Mouse (Mus musculus): ENCODE data around the gene Trir.

GRCm38 (mm10) chr8:85057367-85057766 is 30.7 kb downstream of the Trir start:
- no peak for TF ChIP-seq CTCF (IDR thresholded peaks at IDR 0.05; ENCODE audit: control insufficient read depth, insufficient read depth, insufficient read length)
- no peak for TF ChIP-seq USF1 (IDR thresholded peaks at IDR 0.05; ENCODE audit: low read depth)
- TF ChIP-seq MYOG (IDR thresholded peaks at IDR 0.05; ENCODE audit: control insufficient read depth, extremely low read depth, insufficient read length), result no peak
- no peak for TF ChIP-seq MAX (IDR thresholded peaks at IDR 0.05)

All from C2C12 (cell line).